Mouse (Mus musculus) neural tube, embryonic 11.5 days (tissue): ENCODE data around the gene Reep3. TPM values are rescaled to one million over a fixed set of nuclear protein-coding genes. Genes with fewer than 3 reads are reported as not detected.

ENCODE experiments used
- ATAC-seq: fragments of 200-750 bp; cut with Nextera tagmentation; 2 replicates; pipeline ENCODE4 v1.8.0; 2017; ENCODE audit warnings: moderate number of reproducible peaks, mild to moderate bottlenecking, moderate TSS enrichment, moderate library complexity; ENCODE audit not compliant: insufficient read depth, low FRiP score, low TSS enrichment
- DNase-seq: peaks from one replicate; pipeline ENCODE4 v3.0.0-alpha.2; 2015; ENCODE audit warnings: low spot score
- H3K27ac ChIP-seq: fragments of 300-500 bp; sonication (generic); 2 replicates; pipeline ENCODE4 v1.5.1; 2014; ENCODE audit warnings: low read depth, mild to moderate bottlenecking, low read length
- H3K27me3 ChIP-seq: fragments of 300-500 bp; sonication (generic); 2 replicates; pipeline ENCODE4 v1.6.1; 2014; ENCODE audit warnings: mild to moderate bottlenecking, low read length, mixed read lengths; ENCODE audit not compliant: control insufficient read depth, insufficient read depth
- H3K36me3 ChIP-seq: fragments of 300-500 bp; sonication (generic); 2 replicates; pipeline ENCODE4 v1.6.1; 2014; ENCODE audit warnings: mild to moderate bottlenecking, low read length, moderate library complexity, mixed read lengths; ENCODE audit not compliant: control insufficient read depth, insufficient read depth
- H3K4me1 ChIP-seq: fragments of 300-500 bp; sonication (generic); 2 replicates; pipeline ENCODE4 v1.6.1; 2014; ENCODE audit warnings: low read length, mixed read lengths; ENCODE audit not compliant: control insufficient read depth, insufficient read depth
- H3K4me2 ChIP-seq: fragments of 300-500 bp; sonication (generic); 2 replicates; pipeline ENCODE4 v1.6.1; 2014; ENCODE audit warnings: low read depth, mild to moderate bottlenecking, moderate library complexity
- H3K4me3 ChIP-seq: fragments of 300-500 bp; sonication (generic); 2 replicates; pipeline ENCODE4 v1.5.1; 2014; ENCODE audit warnings: low read depth, low read length
- H3K9ac ChIP-seq: fragments of 300-500 bp; sonication (generic); 2 replicates; pipeline ENCODE4 v1.6.1; 2014; ENCODE audit warnings: mild to moderate bottlenecking, low read length
- H3K9me3 ChIP-seq: fragments of 300-500 bp; sonication (generic); 2 replicates; pipeline ENCODE4 v1.6.1; 2016; ENCODE audit warnings: low read length; ENCODE audit not compliant: control insufficient read depth
- WGBS: fragments of 180-500 bp; shearing (Covaris S2); extraction: QIAGEN DNeasy Blood & Tissue Kit; methylation state at CpG from one replicate; pipeline ENCODE4 v1.1.7; 2014; 5-methylcytosine and 5-hydroxymethylcytosine counted together
- polyA plus RNA-seq: library from polyadenylated mRNA; unstranded; fragments of >200 nt; fragmentation: Nextera tagmentation; extraction: Ambion mirVana; gene quantifications from 2 replicates; pipeline ENCODE4 v1.2.1, GENCODE M21; 2014

Gene Reep3
- polyA plus RNA-seq, 1 experiment from 2014 or later = 40.6 TPM

- peak; percentile 72 for DNase-seq
- H3K27ac ChIP-seq = peak overlapping the region; percentile 89
- no peaks in the 10 kb centered on the region for H3K27me3 ChIP-seq
- peak; percentile 78 for ATAC-seq
- H3K9me3 ChIP-seq = no peaks in the 10 kb centered on the region
- peak overlapping the region; percentile 95 for H3K4me2 ChIP-seq
- peak overlapping the region; percentile 93 for H3K9ac ChIP-seq
- H3K4me3 ChIP-seq = peak overlapping the region; percentile 77
- under 1% methylated on average over 73 of the region's 115 CpGs for WGBS
- peaks cover 6% of the 10 kb centered on the region; the same call in 1 of the 2 replicates for H3K4me1 ChIP-seq
- H3K36me3 ChIP-seq = no peaks in the 10 kb centered on the region
Observed at GRCm38 (mm10) chr10:67126859-67127758, 30.4 kb upstream of the Reep3 start.

- 1% methylated on average over 43 of the region's 50 CpGs for WGBS
- no peaks in the 10 kb centered on the region for H3K36me3 ChIP-seq
- peaks cover 6% of the 10 kb centered on the region; the same call in 1 of the 2 replicates for H3K4me1 ChIP-seq
- peak overlapping the region; percentile 93 for H3K9ac ChIP-seq
- H3K27ac ChIP-seq = peak overlapping the region; percentile 89
- DNase-seq = peak; percentile 75
- peak; percentile 81 for ATAC-seq
- peak overlapping the region; percentile 95 for H3K4me2 ChIP-seq
- H3K27me3 ChIP-seq = no peaks in the 10 kb centered on the region
- H3K9me3 ChIP-seq = no peaks in the 10 kb centered on the region
- H3K4me3 ChIP-seq = peak overlapping the region; percentile 77
Observed at GRCm38 (mm10) chr10:67126061-67126858, 29.5 kb upstream of the Reep3 start.

DNA sequence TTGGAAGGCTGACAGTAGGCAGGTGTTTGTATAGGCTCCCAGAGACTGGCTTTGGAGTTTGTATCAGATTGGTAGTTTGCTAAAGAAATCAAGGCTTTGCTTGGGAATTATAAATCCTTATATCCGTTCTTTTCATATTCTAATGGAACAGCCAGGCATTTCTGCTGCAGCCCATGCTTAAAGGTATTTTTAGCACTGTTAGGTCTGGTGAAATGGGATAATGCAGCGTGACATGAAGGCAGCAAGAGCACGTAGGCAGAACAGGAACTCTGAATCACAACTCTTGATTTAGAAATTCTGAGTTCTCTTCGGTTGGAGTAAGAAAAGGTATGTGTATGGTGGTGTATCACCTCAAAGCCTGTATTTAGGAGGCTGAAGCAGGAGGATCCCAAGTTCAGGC is 27.4 kb upstream of the Reep3 start:
- H3K9ac ChIP-seq = no peak overlapping the region
- peaks cover 6% of the 10 kb centered on the region; the same call in 1 of the 2 replicates for H3K4me1 ChIP-seq
- H3K4me3 ChIP-seq = no peak overlapping the region
- DNase-seq (no peak), ATAC-seq (no peak)
- H3K9me3 ChIP-seq = no peaks in the 10 kb centered on the region
- no peak overlapping the region for H3K4me2 ChIP-seq
- no peaks in the 10 kb centered on the region for H3K36me3 ChIP-seq
- H3K27me3 ChIP-seq = no peaks in the 10 kb centered on the region
- no peak overlapping the region for H3K27ac ChIP-seq
- WGBS = 79% methylated on average over 4 of the region's 4 CpGs

DNA sequence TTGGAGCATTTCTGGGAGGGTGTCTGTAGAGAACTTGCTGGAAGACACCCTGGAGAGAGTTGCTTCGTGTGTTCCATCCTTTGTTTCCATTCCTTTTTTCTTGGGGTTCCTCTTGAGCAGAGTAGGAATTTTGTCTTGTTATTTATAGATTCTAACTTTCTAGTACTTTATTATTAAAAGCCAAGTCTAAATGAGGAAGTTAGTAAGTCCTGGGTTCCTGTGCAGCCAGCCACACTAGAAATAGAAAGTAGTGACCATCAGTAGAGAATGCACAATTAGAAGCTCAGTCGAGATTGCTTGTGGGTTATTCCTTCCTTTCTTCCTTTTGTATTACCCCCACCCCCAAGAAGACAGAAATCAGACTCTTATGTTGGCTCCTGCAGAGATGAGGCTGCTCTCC is 27.0 kb upstream of the Reep3 start:
- no peak overlapping the region for H3K4me2 ChIP-seq
- DNase-seq (peak; percentile 0), ATAC-seq (no peak)
- H3K4me3 ChIP-seq = no peak overlapping the region
- no peak overlapping the region for H3K27ac ChIP-seq
- peaks cover 6% of the 10 kb centered on the region; the same call in 1 of the 2 replicates for H3K4me1 ChIP-seq
- H3K9ac ChIP-seq = no peak overlapping the region
- 51% methylated on average over 2 of the region's 2 CpGs for WGBS
- no peaks in the 10 kb centered on the region for H3K36me3 ChIP-seq
- H3K27me3 ChIP-seq = no peaks in the 10 kb centered on the region
- no peaks in the 10 kb centered on the region for H3K9me3 ChIP-seq

- H3K4me3 ChIP-seq = no peak overlapping the region
- WGBS = 84% methylated on average over 2 of the region's 2 CpGs
- H3K9me3 ChIP-seq = no peaks in the 10 kb centered on the region
- no peak overlapping the region for H3K4me2 ChIP-seq
- H3K9ac ChIP-seq = no peak overlapping the region
- H3K4me1 ChIP-seq = no peaks in the 10 kb centered on the region
- DNase-seq = peak; percentile 5
- H3K27ac ChIP-seq = no peak overlapping the region
- H3K36me3 ChIP-seq = no peaks in the 10 kb centered on the region
- ATAC-seq = no peak
- no peaks in the 10 kb centered on the region for H3K27me3 ChIP-seq
Observed at GRCm38 (mm10) chr10:67120640-67121039, 23.9 kb upstream of the Reep3 start.

- Histone ChIP-seq H3K9me3 (no peaks in the 10 kb centered on the region), H3K27me3 (no peaks in the 10 kb centered on the region), H3K27ac (no peak overlapping the region), H3K4me3 (no peak overlapping the region), H3K4me2 (no peak overlapping the region), H3K36me3 (no peaks in the 10 kb centered on the region), H3K9ac (no peak overlapping the region), H3K4me1 (no peaks in the 10 kb centered on the region)
- WGBS = 79% methylated on average over 4 of the region's 4 CpGs
- ATAC-seq = no peak
- DNase-seq = peak; percentile 4
Observed at GRCm38 (mm10) chr10:67120180-67120579, 23.4 kb upstream of the Reep3 start.

DNA sequence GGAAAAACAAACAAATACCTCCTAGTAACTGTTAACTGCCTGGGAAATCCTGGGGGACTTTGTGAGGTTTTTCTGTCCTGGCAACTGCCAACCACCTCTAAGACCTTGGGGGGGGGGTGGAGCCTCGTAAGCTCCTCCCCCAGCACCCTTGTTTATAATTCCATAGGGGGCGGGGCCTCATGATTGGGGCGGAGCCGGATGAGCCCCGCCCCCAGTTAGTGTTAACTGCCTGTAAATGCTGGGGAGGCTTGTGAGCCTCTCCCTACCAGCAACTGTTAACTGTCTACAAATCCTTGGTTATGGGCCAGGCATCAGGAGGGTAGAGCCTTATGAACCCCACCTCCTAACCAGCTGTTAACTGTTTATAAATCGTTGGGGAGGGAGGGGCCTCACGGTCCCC is 22.5 kb upstream of the Reep3 start:
- no peak overlapping the region for H3K4me2 ChIP-seq
- no peak overlapping the region for H3K4me3 ChIP-seq
- no peaks in the 10 kb centered on the region for H3K4me1 ChIP-seq
- no peaks in the 10 kb centered on the region for H3K36me3 ChIP-seq
- 72% methylated on average over 7 of the region's 7 CpGs for WGBS
- H3K27me3 ChIP-seq = no peaks in the 10 kb centered on the region
- no peaks in the 10 kb centered on the region for H3K9me3 ChIP-seq
- H3K9ac ChIP-seq = no peak overlapping the region
- H3K27ac ChIP-seq = no peak overlapping the region
- peak; percentile 2 for DNase-seq
- no peak for ATAC-seq

GRCm38 (mm10) chr10:67116251-67116650 is 19.5 kb upstream of the Reep3 start:
- no peaks in the 10 kb centered on the region for H3K27me3 ChIP-seq
- no peaks in the 10 kb centered on the region for H3K36me3 ChIP-seq
- H3K9me3 ChIP-seq = no peaks in the 10 kb centered on the region
- no peak overlapping the region for H3K4me3 ChIP-seq
- peaks cover 5% of the 10 kb centered on the region; the same call in 1 of the 2 replicates for H3K4me1 ChIP-seq
- H3K4me2 ChIP-seq = no peak overlapping the region
- H3K27ac ChIP-seq = no peak overlapping the region
- ATAC-seq (no peak), DNase-seq (peak; percentile 7)
- 76% methylated on average over 8 of the region's 8 CpGs for WGBS
- H3K9ac ChIP-seq = no peak overlapping the region
